19 mouse cellular contexts compared by ENCODE assay signal in genomic region chr1:118789871-118790270, GRCm38 (mm10).
"Had no signal": no experiment of that assay in that cellular context is flagged by ENCODE, and none has a peak within 500 bp of the region (broad histone marks: within the 10 kb centered on the region; RNA-seq: fewer than 3 reads in every experiment).

No protein-coding gene starts in this region.

- H3K27ac ChIP-seq: kidney, postnatal 0 days; liver, embryonic 13.5 days; lung, embryonic 15.5 days; macrophage; midbrain, embryonic 15.5 days; neural tube, embryonic 12.5 days had no signal

- H3K36me3 ChIP-seq: limb, embryonic 15.5 days; liver, embryonic 13.5 days; lung, embryonic 15.5 days; midbrain, embryonic 15.5 days; neural tube, embryonic 12.5 days had no signal

- H3K27me3 ChIP-seq: limb, embryonic 15.5 days; liver, embryonic 13.5 days; lung, embryonic 15.5 days; megakaryocyte, embryonic 14.5 days; midbrain, embryonic 15.5 days had no signal

- DNase-seq: kidney, postnatal 36 days; layer of hippocampus, adult 9-11 months; layer of hippocampus, postnatal 36 days; liver, embryonic 13.5 days; liver, postnatal 0 days; lung, postnatal 14 days; retina, postnatal 1 day; right cerebral cortex, postnatal 4 days; spleen, adult 18-20 months; thymus, adult 18-20 months; thymus, postnatal 25 days had no signal

- ATAC-seq: liver, postnatal 0 days; midbrain, embryonic 15.5 days had no signal

- H3K4me2 ChIP-seq: limb, embryonic 15.5 days; liver, embryonic 13.5 days; lung, embryonic 15.5 days; midbrain, embryonic 11.5 days; midbrain, embryonic 15.5 days; neural tube, embryonic 12.5 days had no signal

- H3K4me1 ChIP-seq: liver, embryonic 13.5 days; lung, embryonic 15.5 days; midbrain, embryonic 15.5 days; neural tube, embryonic 12.5 days had no signal

- H3K9ac ChIP-seq: limb, embryonic 15.5 days; liver, embryonic 13.5 days; liver, postnatal 0 days; lung, embryonic 15.5 days; midbrain, embryonic 15.5 days; neural tube, embryonic 12.5 days had no signal

- H3K4me3 ChIP-seq: limb, embryonic 15.5 days; liver, embryonic 13.5 days; lung, embryonic 15.5 days; megakaryocyte, embryonic 14.5 days; midbrain, embryonic 15.5 days; neural tube, embryonic 12.5 days had no signal

- H3K9me3 ChIP-seq: limb, embryonic 15.5 days; liver, embryonic 13.5 days; lung, embryonic 15.5 days; midbrain, embryonic 15.5 days; neural tube, embryonic 12.5 days had no signal
